Mouse (Mus musculus) testis, adult 2 months (tissue): ENCODE measurements around the gene D630045J12Rik.
A peak's percentile ranks its signal among the peaks of the same experiment; 100 is the strongest.

Source experiments
- CTCF ChIP-seq: fragments of 200-500 bp; IDR thresholded peaks from 2 replicates; pipeline ENCODE4 v1.5.1; 2012; ENCODE audit warnings: low read depth, mild to moderate bottlenecking, inconsistent platforms, low read length, moderate library complexity; ENCODE audit not compliant: control insufficient read depth, insufficient read depth, insufficient replicate concordance
- POLR2A ChIP-seq: fragments of 200-500 bp; IDR thresholded peaks from 2 replicates; pipeline ENCODE4 v1.6.1; 2012; ENCODE audit warnings: low read depth, mild to moderate bottlenecking, inconsistent platforms, low read length, moderate library complexity; ENCODE audit not compliant: control insufficient read depth

DNA sequence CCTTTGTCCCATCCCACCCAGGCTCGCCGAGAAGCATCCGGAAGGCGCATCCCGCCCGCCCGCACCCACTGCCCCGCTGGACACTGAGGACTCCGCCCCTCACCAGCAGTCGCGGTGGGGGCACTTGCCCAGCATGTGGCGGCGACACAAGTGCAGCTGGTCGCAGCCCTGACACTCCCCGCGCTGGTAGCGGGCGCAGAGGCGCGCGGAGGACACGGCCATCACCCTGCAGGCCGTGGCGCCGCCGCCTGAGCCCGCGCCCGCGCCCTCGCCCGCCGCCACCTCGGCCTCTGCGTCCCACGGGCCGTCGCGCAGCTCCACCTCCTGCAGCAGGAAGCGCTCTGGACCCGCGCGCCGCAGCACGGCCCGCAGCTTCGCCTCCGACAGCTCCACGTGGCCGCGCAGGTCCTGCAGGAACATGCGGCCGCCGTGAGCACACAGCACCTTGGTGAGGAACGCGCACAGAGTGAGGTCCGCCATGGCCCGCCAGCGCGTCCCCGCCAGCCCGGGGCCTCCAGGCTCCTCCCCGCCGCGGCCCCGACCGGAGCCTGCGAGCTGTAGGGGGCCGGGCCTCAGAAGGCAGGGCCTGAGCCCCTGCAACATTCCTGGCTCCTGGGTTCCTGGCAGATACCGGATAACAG is 45.1 kb upstream of the D630045J12Rik start, which contains the start of gene Zc3hav1l:
- no peak for TF ChIP-seq CTCF
- TF ChIP-seq POLR2A = peak; percentile 51; the same call in 1 of the 2 replicates
